Mouse (Mus musculus) heart, embryonic 11.5 days (tissue): ENCODE measurements at regions not wholly inside any gene's neighbourhood (a gene's known extent, or its start where the extent isn't known, plus 50 kb on each side); places are given as distances from the start of the nearest gene placed in this dataset.

Source experiments
- ATAC-seq: fragments of 200-750 bp; cut with Nextera tagmentation; replicated peaks from 2 replicates; pipeline ENCODE4 v1.8.0; 2017; ENCODE audit warnings: moderate library complexity; ENCODE audit not compliant: insufficient number of reproducible peaks, low FRiP score, low TSS enrichment
- H3K27ac ChIP-seq: fragments of 300-500 bp; sonication (generic); 2 replicates; pipeline ENCODE4 v1.5.1; 2014; ENCODE audit warnings: mild to moderate bottlenecking, low read depth, low read length
- H3K27me3 ChIP-seq: fragments of 300-500 bp; sonication (generic); 2 replicates; pipeline ENCODE4 v1.6.1; 2014; ENCODE audit warnings: mild to moderate bottlenecking, low read length, mixed read lengths; ENCODE audit not compliant: control insufficient read depth, insufficient read depth
- H3K36me3 ChIP-seq: fragments of 300-500 bp; sonication (generic); 2 replicates; pipeline ENCODE4 v1.6.1; 2014; ENCODE audit warnings: mild to moderate bottlenecking, low read length, moderate library complexity, mixed read lengths; ENCODE audit not compliant: control insufficient read depth, insufficient read depth
- H3K4me1 ChIP-seq: fragments of 300-500 bp; sonication (generic); 2 replicates; pipeline ENCODE4 v1.6.1; 2014; ENCODE audit warnings: low read length; ENCODE audit not compliant: control insufficient read depth, insufficient read depth
- H3K4me2 ChIP-seq: fragments of 300-500 bp; sonication (generic); 2 replicates; pipeline ENCODE4 v1.6.1; 2014; ENCODE audit warnings: mild to moderate bottlenecking, moderate library complexity
- H3K4me3 ChIP-seq: fragments of 300-500 bp; sonication (generic); 2 replicates; pipeline ENCODE4 v1.5.1; 2014; ENCODE audit warnings: low read depth, low read length
- H3K9ac ChIP-seq: fragments of 300-500 bp; sonication (generic); 2 replicates; pipeline ENCODE4 v1.6.1; 2014; ENCODE audit warnings: mild to moderate bottlenecking, low read depth, low read length, moderate library complexity
- H3K9me3 ChIP-seq: fragments of 300-500 bp; sonication (generic); replicated peaks from 2 replicates; pipeline ENCODE4 v1.6.1; 2016; ENCODE audit warnings: low read length; ENCODE audit not compliant: control insufficient read depth
- WGBS: fragments of 180-500 bp; shearing (Covaris S2); extraction: QIAGEN DNeasy Blood & Tissue Kit; methylation state at CpG from one replicate; pipeline ENCODE4 v1.1.7; 2014; ENCODE audit not compliant: insufficient replicate concordance; 5-methylcytosine and 5-hydroxymethylcytosine counted together

DNA sequence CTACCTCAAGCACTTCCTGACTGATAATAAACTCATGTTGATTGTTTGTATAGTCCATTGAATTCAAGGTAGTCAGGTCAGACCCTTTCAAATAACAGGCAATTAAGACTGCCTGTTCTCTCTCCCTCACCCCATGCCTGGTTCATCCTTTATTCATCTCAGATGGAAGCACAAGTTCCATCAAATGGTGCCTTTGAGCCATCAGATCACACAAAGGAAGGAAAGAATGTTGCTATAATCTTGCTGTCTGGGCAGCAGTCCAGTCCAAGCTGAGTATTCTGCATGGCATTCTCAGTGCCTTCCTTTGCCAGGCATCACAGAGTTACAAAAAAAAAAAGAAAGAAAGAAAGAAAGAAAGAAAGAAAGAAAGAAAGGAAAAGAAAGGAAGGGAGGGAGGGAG is 163.7 kb upstream of the Spaca1 start:
- Histone ChIP-seq H3K27me3 (no peaks in the 10 kb centered on the region), H3K4me1 (no peaks in the 10 kb centered on the region), H3K9me3 (no peaks in the 10 kb centered on the region), H3K9ac (no peak overlapping the region), H3K36me3 (no peaks in the 10 kb centered on the region), H3K4me2 (no peak overlapping the region), H3K4me3 (no peak overlapping the region), H3K27ac (no peak overlapping the region)
- no peak for ATAC-seq

DNA sequence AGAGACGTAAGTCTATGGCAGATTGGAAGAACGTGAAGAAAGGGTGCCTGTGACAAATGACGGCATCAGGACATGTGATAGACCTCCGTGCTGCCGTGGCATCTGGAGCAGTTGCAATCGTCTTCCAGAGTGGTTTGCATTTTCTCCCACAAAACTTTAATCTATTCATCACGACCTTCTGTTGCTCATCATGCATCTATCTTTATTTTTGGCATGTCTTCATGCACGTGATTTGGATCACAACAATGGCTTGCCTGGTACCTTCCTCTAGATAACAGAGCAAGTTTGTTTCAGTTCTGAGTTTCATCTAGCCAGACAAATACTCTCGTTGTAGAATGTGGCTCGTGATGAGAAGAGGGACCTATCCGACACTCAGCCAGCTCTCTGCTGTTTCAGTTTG is 164.4 kb upstream of the Spaca1 start:
- H3K4me2 ChIP-seq: no peak overlapping the region
- no peak for ATAC-seq
- H3K4me3 ChIP-seq: no peak overlapping the region
- H3K9ac ChIP-seq: no peak overlapping the region
- no peak overlapping the region for H3K27ac ChIP-seq
- no peaks in the 10 kb centered on the region for H3K27me3 ChIP-seq
- H3K9me3 ChIP-seq: no peaks in the 10 kb centered on the region
- WGBS: 63% methylated on average over 11 of the region's 11 CpGs
- H3K36me3 ChIP-seq: no peaks in the 10 kb centered on the region
- no peaks in the 10 kb centered on the region for H3K4me1 ChIP-seq

DNA sequence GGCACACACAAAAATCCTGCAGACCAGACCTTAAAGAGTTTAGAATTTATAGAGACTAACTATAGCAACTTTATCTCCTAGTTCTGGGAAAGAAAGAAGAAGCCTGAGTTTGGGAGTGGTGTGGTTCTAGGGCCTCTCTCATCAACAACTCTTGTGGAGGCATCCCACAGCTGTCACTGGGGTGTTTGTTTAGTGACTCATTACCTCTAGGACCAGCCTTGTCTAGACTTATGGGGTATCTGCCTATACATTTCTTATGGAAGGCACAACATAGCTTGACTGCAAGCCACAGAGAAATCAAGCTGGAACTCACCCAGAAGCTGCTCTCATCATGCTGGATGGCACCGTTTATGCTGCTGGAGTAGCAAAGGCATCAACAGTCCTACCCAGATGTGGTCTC is 171.9 kb upstream of the Spaca1 start:
- Histone ChIP-seq H3K9me3 (no peaks in the 10 kb centered on the region), H3K4me1 (no peaks in the 10 kb centered on the region), H3K27me3 (no peaks in the 10 kb centered on the region), H3K36me3 (no peaks in the 10 kb centered on the region), H3K4me3 (no peak overlapping the region), H3K27ac (no peak overlapping the region), H3K9ac (no peak overlapping the region), H3K4me2 (no peak overlapping the region)
- 75% methylated on average over 1 of the region's 1 CpGs for WGBS
- ATAC-seq: no peak

DNA sequence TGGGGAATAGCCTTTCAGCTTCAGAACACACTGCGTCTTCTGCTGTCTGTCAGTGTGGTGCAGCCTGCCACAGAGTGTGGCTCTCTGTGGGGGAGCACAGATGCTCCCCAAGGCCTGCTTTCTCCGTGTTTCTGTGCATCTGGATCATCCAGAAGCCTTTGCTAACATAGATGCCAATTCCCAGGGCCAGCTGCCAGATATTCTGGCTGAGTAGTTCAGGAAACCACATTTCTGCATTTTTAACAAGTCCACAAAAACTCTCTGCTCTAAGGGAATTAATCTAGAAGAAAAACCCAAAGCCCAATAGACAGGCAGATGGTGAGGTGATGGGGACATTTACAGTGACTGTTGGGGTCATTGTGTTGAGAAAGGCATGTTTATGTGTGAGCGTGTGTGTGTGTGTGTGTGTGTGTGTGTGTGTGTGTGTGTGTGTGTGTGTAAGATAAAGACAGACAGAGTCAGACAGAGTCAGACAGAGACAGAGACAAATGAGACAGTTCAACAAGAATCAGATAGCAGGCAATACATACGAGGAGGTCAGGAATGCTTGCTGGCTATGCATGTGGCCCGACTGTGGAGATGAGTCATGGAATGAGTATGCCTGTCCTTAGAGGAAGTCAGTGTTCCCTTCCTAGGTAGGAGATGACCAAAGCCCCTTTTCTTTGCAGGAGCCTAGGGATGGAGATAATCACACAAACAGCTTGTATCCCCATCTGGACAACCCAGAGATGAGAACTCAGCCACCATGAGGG is 176.3 kb upstream of the Spaca1 start:
- Histone ChIP-seq H3K27me3 (no peaks in the 10 kb centered on the region), H3K4me2 (no peak overlapping the region), H3K9me3 (no peaks in the 10 kb centered on the region), H3K36me3 (no peaks in the 10 kb centered on the region), H3K4me3 (no peak overlapping the region), H3K4me1 (no peaks in the 10 kb centered on the region), H3K27ac (no peak overlapping the region), H3K9ac (no peak overlapping the region)
- no peak for ATAC-seq
- 34% methylated on average over 5 of the region's 5 CpGs for WGBS

DNA sequence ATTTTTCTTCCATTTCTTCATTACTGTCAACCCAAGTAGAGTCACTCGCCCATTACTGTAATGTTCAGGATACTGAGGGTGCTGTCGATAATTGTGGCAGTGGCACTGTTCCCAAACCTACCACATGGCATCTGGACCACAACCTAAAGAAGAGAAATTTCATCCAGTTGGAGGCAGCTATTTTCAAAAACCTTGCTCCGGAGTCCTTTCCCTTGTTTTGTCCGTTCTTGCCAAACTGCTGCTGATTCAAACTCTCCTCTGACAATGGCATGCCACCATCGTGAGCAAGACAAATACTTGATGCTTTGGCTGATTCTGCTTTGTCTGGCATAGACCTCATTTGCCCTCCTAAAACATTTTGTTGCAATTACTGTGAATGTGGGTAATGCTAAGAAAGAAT is 176.9 kb upstream of the Spaca1 start:
- Histone ChIP-seq H3K4me2 (no peak overlapping the region), H3K27ac (no peak overlapping the region), H3K36me3 (no peaks in the 10 kb centered on the region), H3K9ac (no peak overlapping the region), H3K9me3 (no peaks in the 10 kb centered on the region), H3K27me3 (no peaks in the 10 kb centered on the region), H3K4me1 (no peaks in the 10 kb centered on the region), H3K4me3 (no peak overlapping the region)
- no peak for ATAC-seq
- WGBS: 87% methylated on average over 5 of the region's 5 CpGs

DNA sequence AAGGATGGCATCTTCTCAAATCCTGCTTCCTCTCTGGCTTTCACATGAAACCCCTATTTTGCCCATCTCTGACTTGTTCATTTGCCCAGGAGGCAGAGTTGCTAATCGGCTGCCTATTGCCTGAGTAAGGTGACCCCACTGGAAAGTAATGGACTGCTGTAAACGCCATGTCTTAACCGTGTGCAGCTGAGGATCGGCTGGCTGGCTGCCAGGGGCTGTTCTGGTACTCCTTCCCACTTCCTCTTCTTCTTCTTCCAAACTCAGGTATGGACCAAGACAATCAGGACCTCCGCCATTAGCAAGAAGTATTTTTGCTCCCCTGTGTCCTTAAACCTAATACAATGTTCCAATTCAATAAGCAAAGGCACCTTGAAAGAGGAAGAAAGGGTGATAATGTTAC is 177.6 kb upstream of the Spaca1 start:
- H3K27ac ChIP-seq: no peak overlapping the region
- H3K4me3 ChIP-seq: no peak overlapping the region
- H3K27me3 ChIP-seq: no peaks in the 10 kb centered on the region
- no peaks in the 10 kb centered on the region for H3K36me3 ChIP-seq
- no peak overlapping the region for H3K9ac ChIP-seq
- no peaks in the 10 kb centered on the region for H3K9me3 ChIP-seq
- 81% methylated on average over 5 of the region's 5 CpGs for whole genome bisulfite sequencing
- no peaks in the 10 kb centered on the region for H3K4me1 ChIP-seq
- no peak overlapping the region for H3K4me2 ChIP-seq
- ATAC-seq: no peak

DNA sequence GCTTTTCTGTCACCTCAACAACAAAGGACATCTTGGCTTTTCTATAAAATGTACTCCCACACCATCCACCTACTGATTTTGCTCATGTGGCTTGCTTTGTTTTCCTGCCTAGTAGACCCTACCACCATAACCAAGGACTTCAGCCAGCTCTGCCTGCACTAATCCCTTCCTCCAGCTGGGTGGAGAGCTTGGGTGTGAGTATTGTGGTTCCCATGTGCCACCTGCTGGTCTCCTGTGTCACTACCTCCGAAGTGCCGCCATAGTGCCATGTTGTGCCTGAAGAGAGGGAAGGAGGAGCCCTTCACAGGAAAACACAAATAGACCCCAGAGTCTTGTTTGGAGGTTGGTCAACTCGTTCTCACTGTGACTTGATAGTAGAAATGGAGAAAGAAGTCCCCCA is 181.3 kb upstream of the Spaca1 start:
- ATAC-seq: no peak
- Histone ChIP-seq H3K27ac (no peak overlapping the region), H3K36me3 (no peaks in the 10 kb centered on the region), H3K9ac (no peak overlapping the region), H3K4me2 (no peak overlapping the region), H3K4me1 (no peaks in the 10 kb centered on the region), H3K4me3 (no peak overlapping the region), H3K27me3 (no peaks in the 10 kb centered on the region), H3K9me3 (no peaks in the 10 kb centered on the region)
- 7% methylated on average over 3 of the region's 3 CpGs for WGBS

DNA sequence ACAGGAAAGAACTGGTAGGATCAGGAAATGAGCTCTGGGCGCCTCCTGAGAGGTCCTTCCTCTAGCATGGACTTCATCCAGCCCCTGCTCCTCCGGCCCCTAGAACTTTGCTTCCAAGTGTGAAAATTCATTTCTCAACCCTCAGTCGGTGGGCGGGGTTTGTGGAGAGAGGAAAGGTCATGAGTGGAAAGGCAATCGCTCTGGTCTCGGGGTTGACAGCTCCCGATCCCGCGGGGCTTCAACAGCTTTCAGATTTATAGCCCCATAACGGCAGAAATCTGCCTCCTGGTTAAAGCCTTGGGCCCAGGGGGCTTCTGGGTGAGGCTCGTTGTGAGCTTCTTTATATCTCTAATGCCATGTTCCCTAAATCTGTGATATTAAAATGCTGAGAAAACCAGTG is 184.2 kb upstream of the Spaca1 start:
- no peaks in the 10 kb centered on the region for H3K4me1 ChIP-seq
- WGBS: 72% methylated on average over 11 of the region's 11 CpGs
- H3K27me3 ChIP-seq: no peaks in the 10 kb centered on the region
- H3K27ac ChIP-seq: no peak overlapping the region
- H3K4me3 ChIP-seq: no peak overlapping the region
- H3K36me3 ChIP-seq: no peaks in the 10 kb centered on the region
- no peak overlapping the region for H3K9ac ChIP-seq
- no peak for ATAC-seq
- H3K4me2 ChIP-seq: no peak overlapping the region
- no peaks in the 10 kb centered on the region for H3K9me3 ChIP-seq

DNA sequence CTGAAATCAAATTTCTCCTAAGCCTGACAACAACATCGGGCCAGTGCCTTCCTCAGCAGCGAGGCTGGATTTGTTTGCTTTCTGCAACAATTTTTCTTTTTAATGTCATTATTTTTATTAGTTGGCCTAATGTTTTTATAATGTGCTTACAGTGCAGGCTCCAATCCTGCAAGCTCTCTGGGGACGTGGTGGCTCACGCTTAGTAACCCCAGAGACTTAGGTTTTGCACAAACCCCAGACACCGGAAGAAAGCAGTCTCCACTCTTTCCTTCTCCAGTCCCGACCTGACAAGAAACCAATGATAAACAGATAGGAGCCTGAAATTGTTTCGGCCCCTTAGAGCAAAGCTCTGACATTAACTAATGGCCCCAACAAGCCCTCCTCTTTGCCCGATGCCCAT is 184.7 kb upstream of the Spaca1 start:
- no peaks in the 10 kb centered on the region for H3K4me1 ChIP-seq
- no peaks in the 10 kb centered on the region for H3K36me3 ChIP-seq
- no peak overlapping the region for H3K4me3 ChIP-seq
- 72% methylated on average over 8 of the region's 8 CpGs for WGBS
- H3K9me3 ChIP-seq: no peaks in the 10 kb centered on the region
- no peak overlapping the region for H3K4me2 ChIP-seq
- no peaks in the 10 kb centered on the region for H3K27me3 ChIP-seq
- no peak overlapping the region for H3K27ac ChIP-seq
- no peak overlapping the region for H3K9ac ChIP-seq
- no peak for ATAC-seq
